Mouse (Mus musculus): ENCODE measurements around the gene Sec14l5.

Sec14l5 gene

DNA sequence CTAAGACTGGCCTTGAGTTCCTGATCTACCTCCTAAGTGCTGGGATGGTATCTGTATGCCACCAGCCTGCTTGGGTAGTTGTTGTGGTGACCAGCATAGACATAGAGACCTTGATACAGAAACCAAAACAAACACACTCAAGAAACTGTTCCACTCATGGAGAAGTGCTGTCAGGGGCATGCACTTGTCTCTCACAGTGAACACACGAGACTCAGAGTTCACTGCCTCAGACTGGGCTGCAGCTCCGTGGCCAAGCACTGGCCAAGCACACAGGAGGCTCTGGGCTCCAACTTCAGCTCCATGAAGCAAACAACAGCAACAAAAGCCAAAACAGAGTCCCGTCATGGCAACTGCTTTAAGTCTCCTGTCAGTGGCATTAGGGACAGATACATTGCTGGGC, 8.1 kb downstream of the Sec14l5 start:
- DNase-seq: no peak

DNA sequence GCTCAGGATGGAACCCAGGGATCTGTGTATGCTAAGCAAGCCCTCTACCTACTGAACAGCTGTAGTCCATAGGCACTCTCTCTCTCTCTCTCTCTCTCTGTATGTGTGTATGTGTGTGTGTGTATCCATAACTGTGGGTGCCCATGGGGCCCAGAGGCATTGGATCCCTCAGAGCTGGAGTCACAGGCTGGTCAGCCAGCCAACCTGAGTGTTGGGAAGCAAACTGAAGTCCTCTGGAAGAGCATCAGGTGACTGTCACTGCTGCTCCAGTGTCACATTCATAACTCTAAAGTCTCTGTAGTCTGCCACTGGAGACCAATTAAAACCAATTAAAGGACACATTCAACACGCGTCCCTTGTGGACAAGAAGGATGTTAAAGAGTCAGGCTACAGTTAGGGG, 9.6 kb downstream of the Sec14l5 start:
- DNase-seq: no peak

DNA sequence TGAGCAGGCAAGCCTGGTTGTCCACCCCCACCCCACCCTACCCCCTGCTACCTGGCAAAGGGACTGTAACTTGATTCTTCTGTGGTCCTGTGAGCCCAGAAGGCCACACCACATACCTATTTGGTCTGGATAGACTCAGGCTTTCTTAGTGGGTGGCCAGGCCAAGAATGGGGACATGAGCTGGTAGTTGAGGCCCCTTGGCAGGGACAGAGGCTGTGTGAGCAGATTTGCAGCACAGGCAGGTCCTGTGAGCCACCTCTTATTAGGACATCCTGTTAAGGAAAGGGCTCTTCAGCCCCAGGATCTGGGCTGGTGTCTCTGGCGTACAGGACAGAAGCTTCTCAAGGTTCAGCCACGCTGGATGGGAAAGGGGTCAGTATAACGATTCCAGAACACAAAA, 10.2 kb downstream of the Sec14l5 start:
- DNase-seq: no peak

GRCm38 (mm10) chr16:5159248-5159647, 12.3 kb downstream of the Sec14l5 start:
- no peak for DNase-seq

DNA sequence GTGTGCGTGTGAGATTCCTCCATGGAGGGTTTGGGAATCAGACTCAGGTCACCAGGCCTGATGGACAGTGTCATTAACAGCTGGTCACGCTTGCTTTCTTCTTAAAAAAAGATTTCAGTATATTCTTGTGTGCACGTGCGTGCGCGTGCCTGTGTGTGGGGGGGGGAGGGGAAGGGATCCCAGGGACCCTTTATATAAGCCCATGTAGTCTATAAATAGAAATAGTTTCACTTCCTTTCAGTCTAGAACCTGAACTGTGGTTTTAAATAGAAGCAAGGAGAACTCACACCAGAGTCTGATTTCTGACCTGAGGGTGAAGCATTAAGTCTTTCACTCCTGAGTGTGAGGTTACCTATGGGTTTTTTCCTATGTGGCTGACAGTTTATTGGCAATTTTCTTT, 17.4 kb downstream of the Sec14l5 start:
- DNase-seq: no peak

- no peak for DNase-seq
Observed at GRCm38 (mm10) chr16:5168038-5168437, 21.1 kb downstream of the Sec14l5 start.

DNA sequence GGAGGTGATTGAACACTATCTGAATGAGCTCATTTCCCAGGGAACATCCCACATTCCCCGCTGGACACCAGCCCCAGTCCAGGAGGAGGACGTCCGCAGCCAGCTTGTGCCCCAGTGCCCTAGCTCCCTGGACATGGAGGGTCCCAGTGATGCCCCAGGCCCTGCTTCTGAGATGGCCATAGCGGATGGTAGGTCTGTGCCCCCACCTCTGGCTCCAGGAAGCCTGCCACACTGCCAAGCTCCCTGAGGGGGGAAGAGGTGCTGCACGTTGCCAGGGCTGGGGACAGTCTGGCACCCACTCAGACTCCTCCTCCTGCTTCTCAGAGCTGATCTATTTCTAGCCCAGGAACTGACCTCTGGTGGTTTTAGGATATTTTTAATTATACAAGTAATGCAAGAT, 21.9 kb downstream of the Sec14l5 start:
- DNase-seq: no peak

- no peak for DNase-seq
Observed at GRCm38 (mm10) chr16:5172636-5173035, 25.7 kb downstream of the Sec14l5 start.

DNA sequence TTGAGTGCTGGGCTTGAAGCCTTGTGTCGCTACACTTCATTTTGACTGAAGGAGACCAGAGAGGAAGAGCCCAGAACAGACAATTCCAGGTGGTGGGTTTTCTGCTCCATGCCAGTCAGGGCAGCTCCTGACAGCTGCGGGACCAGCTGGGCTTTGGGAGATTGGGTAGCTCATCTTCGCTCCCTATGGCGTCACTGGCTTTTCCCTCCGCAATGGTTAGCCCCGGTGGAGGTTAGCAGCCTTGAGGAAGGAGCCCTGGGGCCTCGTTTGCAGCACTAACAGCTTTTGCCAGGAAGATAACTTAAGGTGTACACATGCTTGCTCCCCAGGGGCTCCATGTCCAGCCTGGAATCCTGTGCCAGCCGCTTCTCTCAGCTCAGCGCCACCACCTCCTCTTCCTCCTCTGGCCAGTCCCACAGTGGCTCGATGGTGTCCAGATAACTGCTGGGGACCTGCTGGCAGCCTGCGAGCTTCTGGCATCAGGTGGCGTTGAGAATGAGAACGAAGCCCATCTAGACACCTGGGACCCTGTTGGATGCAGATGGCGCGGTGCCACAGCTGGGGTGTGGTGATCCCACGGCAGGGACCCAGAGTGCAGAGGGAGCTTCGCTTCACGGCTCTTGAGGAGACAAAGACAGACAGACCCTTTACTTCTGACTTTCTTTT, 36.5 kb downstream of the Sec14l5 start:
- DNase-seq: peak; percentile 54

- DNase-seq: no peak
Observed at GRCm38 (mm10) chr16:5184101-5184500, 37.2 kb downstream of the Sec14l5 start.

- peak; percentile 58 for DNase-seq
Observed at GRCm38 (mm10) chr16:5184956-5185355, 38.0 kb downstream of the Sec14l5 start.

DNA sequence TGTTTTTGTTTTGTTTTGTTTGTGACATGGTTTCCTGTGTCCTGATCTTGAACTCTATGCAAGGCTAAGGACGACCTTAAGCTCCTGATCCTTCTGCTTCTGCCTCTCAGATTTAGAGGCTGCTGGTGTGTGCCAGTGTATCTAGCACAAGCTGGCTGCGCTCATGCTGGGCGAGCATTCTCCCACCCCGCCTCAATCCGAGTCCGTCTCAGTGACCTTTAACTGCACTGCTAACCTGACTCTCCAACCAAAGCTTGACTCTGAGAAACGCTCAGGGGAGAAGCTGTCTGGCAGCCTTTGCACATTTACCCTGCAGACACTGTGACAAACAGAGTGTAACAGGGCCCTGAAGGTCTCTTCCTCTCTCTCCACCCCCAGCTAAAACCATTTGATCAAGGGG, 38.8 kb downstream of the Sec14l5 start:
- no peak for DNase-seq

DNA sequence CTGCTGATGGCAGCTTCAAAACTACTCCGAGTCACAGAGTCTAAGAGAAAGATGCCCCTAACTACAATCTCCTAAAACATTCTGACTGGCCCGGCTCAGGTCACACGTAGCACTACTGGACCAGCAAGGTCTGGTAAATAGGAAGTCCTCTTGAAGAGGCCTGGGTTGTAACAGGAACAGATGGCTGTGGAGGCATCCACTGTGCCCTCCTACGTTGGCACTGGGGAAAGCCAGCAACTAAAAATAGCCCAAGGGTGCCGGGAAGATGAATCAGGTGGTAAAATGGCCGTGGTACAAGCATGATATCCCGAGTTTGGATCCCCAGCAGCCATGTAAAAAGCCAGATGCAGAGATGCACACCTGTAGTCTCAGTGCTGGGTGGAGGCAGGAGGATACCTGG, 39.3 kb downstream of the Sec14l5 start:
- peak; percentile 78 for DNase-seq

- DNase-seq: no peak
Observed at GRCm38 (mm10) chr16:5195080-5195479, 48.2 kb downstream of the Sec14l5 start.

DNA sequence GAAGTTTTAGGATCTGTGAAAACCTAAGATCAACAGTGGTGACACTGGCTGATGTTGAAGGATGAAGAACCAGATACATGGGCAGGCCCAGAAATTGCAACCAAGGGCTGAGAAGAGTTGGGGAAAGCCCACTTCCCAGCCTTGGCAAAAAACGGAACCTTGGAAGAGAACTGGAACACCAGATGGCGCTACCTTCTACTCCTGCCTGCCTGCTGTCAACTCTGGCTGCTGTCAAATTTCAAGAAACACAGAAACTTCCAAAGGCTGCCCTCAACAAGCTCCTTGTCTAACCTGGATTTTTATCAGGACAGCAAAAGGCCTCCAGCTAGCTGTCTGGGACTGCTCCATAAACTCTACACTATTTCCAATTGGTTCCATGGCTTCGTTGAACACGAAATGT, 55.8 kb downstream of the Sec14l5 start:
- DNase-seq: peak; percentile 37

GRCm38 (mm10) chr16:5203200-5203599, 56.3 kb downstream of the Sec14l5 start:
- peak; percentile 25 for DNase-seq

DNA sequence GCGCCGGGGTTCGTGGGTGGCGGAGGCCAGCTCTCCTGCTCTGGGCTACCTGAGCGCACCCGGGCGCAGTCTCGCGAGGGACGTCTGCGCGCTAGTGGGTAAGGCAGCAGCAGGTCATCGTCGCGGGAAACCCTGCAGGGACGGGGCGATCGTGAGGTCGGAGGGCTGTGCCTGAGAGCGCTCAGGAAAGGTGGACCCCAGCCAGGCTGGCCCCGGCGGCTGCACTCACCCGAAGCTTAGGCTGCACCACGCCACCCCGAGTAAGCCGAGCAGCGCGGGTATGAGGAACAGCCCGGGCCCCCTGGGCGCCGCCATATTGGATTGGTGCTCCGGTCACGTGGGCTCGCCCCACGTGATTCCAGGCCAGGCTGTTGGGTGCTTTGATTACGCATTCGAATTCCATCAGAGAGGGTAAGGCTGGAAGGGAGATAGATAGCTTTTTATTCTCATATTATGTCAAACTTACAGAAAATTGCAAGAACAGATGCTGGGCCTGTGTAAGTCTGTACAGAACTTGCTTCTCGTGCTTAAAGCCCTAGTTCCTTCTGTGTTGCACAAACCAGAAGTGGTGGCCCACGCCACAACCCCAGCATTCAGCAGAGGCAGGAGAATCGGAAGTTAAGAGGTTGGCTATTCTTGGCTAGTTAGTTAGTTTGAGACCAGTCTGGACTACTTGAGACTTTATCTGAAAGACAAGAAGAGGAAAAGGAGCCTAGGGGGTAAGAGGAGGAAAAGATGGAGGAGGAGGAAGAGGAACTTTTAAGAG, 56.9 kb downstream of the Sec14l5 start, which contains the start of gene Nagpa:
TSS of gene Nagpa (minus strand) at position 345 of the 766 bp plus-strand sequence.
- DNase-seq: peak; percentile 79

DNA sequence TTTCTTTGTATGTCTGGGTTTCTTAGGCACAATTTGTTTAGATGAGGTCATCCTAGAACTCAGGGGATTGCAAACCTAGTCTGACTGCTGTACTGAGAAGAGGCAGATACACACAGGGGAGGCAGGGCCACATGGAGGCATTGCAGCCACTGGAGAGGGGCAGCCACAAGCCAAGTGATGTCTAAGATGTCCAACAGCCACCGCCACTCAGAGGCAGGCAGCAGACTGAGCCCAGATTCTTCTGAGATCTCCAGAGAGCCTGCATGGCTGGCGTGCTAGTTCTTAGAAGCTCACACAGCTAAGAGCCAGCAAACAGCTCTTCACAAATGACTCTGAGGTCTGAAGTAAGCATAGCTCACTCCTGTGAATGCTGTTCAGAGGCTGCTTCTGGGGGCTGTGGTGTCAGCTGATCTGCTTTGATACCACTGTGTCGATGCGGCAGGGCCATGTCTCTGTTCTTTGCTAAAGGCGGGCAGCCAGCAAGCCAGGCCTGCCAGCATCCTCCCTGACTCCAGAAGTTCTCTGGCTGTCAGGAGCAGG, 58.6 kb downstream of the Sec14l5 start:
- no peak for DNase-seq

GRCm38 (mm10) chr16:5206051-5206450, 59.1 kb downstream of the Sec14l5 start:
- no peak for DNase-seq

- no peak for DNase-seq
Observed at GRCm38 (mm10) chr16:5210365-5210764, 63.5 kb downstream of the Sec14l5 start.

- DNase-seq: no peak
Observed at GRCm38 (mm10) chr16:5212150-5212549, 65.2 kb downstream of the Sec14l5 start.

- DNase-seq: no peak
Observed at GRCm38 (mm10) chr16:5214126-5214525, 67.2 kb downstream of the Sec14l5 start.

- no peak for DNase-seq
Observed at GRCm38 (mm10) chr16:5216686-5217085, 69.8 kb downstream of the Sec14l5 start.
